Mouse (Mus musculus) intestine, embryonic 15.5 days (tissue): ENCODE data around the gene Fam205c. TPM values are rescaled to one million over a fixed set of nuclear protein-coding genes. Genes with fewer than 3 reads are reported as not detected.
A peak's percentile ranks its signal among the peaks of the same experiment; 100 is the strongest.

Source experiments
- ATAC-seq: fragments of 200-750 bp; cut with Nextera tagmentation; 2 replicates; pipeline ENCODE4 v1.8.0; 2017; ENCODE audit warnings: moderate TSS enrichment, moderate library complexity
- H3K27ac ChIP-seq: fragments of 300-500 bp; sonication (generic); 2 replicates; pipeline ENCODE4 v1.5.1; 2015; ENCODE audit warnings: mild to moderate bottlenecking, inconsistent platforms
- H3K27me3 ChIP-seq: fragments of 300-500 bp; sonication (generic); replicated peaks from 2 replicates; pipeline ENCODE4 v1.6.1; 2015; ENCODE audit warnings: inconsistent platforms
- H3K36me3 ChIP-seq: fragments of 300-500 bp; sonication (generic); 2 replicates; pipeline ENCODE4 v1.6.1; 2015; ENCODE audit warnings: inconsistent platforms
- H3K4me1 ChIP-seq: fragments of 300-500 bp; sonication (generic); replicated peaks from 2 replicates; pipeline ENCODE4 v1.6.1; 2015; ENCODE audit warnings: inconsistent platforms
- H3K4me2 ChIP-seq: fragments of 300-500 bp; sonication (generic); replicated peaks from 2 replicates; pipeline ENCODE4 v1.6.1; 2015; ENCODE audit warnings: mild to moderate bottlenecking, inconsistent platforms
- H3K4me3 ChIP-seq: fragments of 300-500 bp; sonication (generic); replicated peaks from 2 replicates; pipeline ENCODE4 v1.5.1; 2015; ENCODE audit warnings: inconsistent platforms
- H3K9ac ChIP-seq: fragments of 300-500 bp; sonication (generic); 2 replicates; pipeline ENCODE4 v1.6.1; 2015; ENCODE audit warnings: inconsistent platforms
- H3K9me3 ChIP-seq: fragments of 300-500 bp; sonication (generic); 2 replicates; pipeline ENCODE4 v1.6.1; 2016; ENCODE audit warnings: inconsistent platforms
- WGBS: fragments of 180-500 bp; shearing (Covaris S2); methylation state at CpG from one replicate; pipeline ENCODE4 v1.1.7; 2015; 5-methylcytosine and 5-hydroxymethylcytosine counted together
- polyA plus RNA-seq: library from polyadenylated mRNA; unstranded; fragments of >200 nt; fragmentation: Nextera tagmentation; extraction: Ambion mirVana; gene quantifications from 2 replicates; pipeline ENCODE4 v1.2.1, GENCODE M21; 2015

Gene Fam205c
- polyA plus RNA-seq: 0.30 and 0.60 TPM in 2 replicates

- Histone ChIP-seq H3K9ac (no peak within 1 kb of the TSS), H3K27ac (no peak within 1 kb of the TSS), H3K9me3 (no peaks in the 10 kb centered on the region), H3K4me1 (no peaks in the 10 kb centered on the region), H3K27me3 (no peaks in the 10 kb centered on the region), H3K36me3 (no peaks in the 10 kb centered on the region), H3K4me3 (no peak within 1 kb of the TSS), H3K4me2 (no peak within 1 kb of the TSS)
- 83% methylated on average over 7 of the region's 7 CpGs for WGBS
- no peak for ATAC-seq
Observed at GRCm38 (mm10) chr4:42874134-42874533, at the start of gene Fam205c. Fam205c (minus strand) TSS chr4:42874234.

GRCm38 (mm10) chr4:42922461-42922860, 48.4 kb upstream of the Fam205c start:
- Histone ChIP-seq H3K9ac (no peak overlapping the region), H3K4me1 (peaks cover under 1% of the 10 kb centered on the region), H3K36me3 (no peaks in the 10 kb centered on the region), H3K4me3 (no peak overlapping the region), H3K9me3 (no peaks in the 10 kb centered on the region), H3K27ac (no peak overlapping the region), H3K4me2 (no peak overlapping the region), H3K27me3 (peaks cover 16% of the 10 kb centered on the region)
- 76% methylated on average over 8 of the region's 8 CpGs for WGBS
- ATAC-seq: no peak

- WGBS: 54% methylated on average over 6 of the region's 6 CpGs
- no peak overlapping the region for H3K9ac ChIP-seq
- H3K4me3 ChIP-seq: no peak overlapping the region
- no peaks in the 10 kb centered on the region for H3K9me3 ChIP-seq
- H3K4me2 ChIP-seq: no peak overlapping the region
- no peak for ATAC-seq
- H3K4me1 ChIP-seq: peaks cover 3% of the 10 kb centered on the region
- H3K27ac ChIP-seq: no peak overlapping the region
- H3K27me3 ChIP-seq: peaks cover 19% of the 10 kb centered on the region
- no peaks in the 10 kb centered on the region for H3K36me3 ChIP-seq
Observed at GRCm38 (mm10) chr4:42922056-42922455, 48.0 kb upstream of the Fam205c start.

GRCm38 (mm10) chr4:42921536-42921935, 47.5 kb upstream of the Fam205c start:
- ATAC-seq: no peak
- no peak overlapping the region for H3K4me2 ChIP-seq
- H3K9ac ChIP-seq: no peak overlapping the region
- no peak overlapping the region for H3K27ac ChIP-seq
- no peaks in the 10 kb centered on the region for H3K9me3 ChIP-seq
- H3K4me1 ChIP-seq: peaks cover 3% of the 10 kb centered on the region
- 69% methylated on average over 2 of the region's 2 CpGs for WGBS
- no peak overlapping the region for H3K4me3 ChIP-seq
- peaks cover 24% of the 10 kb centered on the region for H3K27me3 ChIP-seq
- H3K36me3 ChIP-seq: no peaks in the 10 kb centered on the region

GRCm38 (mm10) chr4:42920726-42921125, 46.7 kb upstream of the Fam205c start:
- Histone ChIP-seq H3K4me3 (no peak overlapping the region), H3K27me3 (peaks cover 31% of the 10 kb centered on the region), H3K36me3 (no peaks in the 10 kb centered on the region), H3K4me2 (no peak overlapping the region), H3K9me3 (no peaks in the 10 kb centered on the region), H3K4me1 (peaks cover 3% of the 10 kb centered on the region), H3K9ac (no peak overlapping the region), H3K27ac (no peak overlapping the region)
- 48% methylated on average over 9 of the region's 9 CpGs for WGBS
- ATAC-seq: no peak

- 4% methylated on average over 26 of the region's 26 CpGs for whole genome bisulfite sequencing
- ATAC-seq: peak; percentile 71
- Histone ChIP-seq H3K36me3 (no peaks in the 10 kb centered on the region), H3K27ac (no peak overlapping the region), H3K9me3 (no peaks in the 10 kb centered on the region), H3K4me2 (peak overlapping the region; percentile 78), H3K4me3 (peak overlapping the region; percentile 63), H3K9ac (peak overlapping the region; percentile 43), H3K27me3 (peaks cover 44% of the 10 kb centered on the region), H3K4me1 (peaks cover 3% of the 10 kb centered on the region)
Observed at GRCm38 (mm10) chr4:42917402-42917774, 43.4 kb upstream of the Fam205c start.

- peak within 1 kb of the TSS; percentile 43 for H3K9ac ChIP-seq
- peak within 1 kb of the TSS; percentile 78 for H3K4me2 ChIP-seq
- no peaks in the 10 kb centered on the region for H3K9me3 ChIP-seq
- peaks cover 41% of the 10 kb centered on the region for H3K27me3 ChIP-seq
- peak; percentile 87 for ATAC-seq
- no peaks in the 10 kb centered on the region for H3K36me3 ChIP-seq
- WGBS: under 1% methylated on average over 83 of the region's 90 CpGs
- H3K4me1 ChIP-seq: peaks cover 3% of the 10 kb centered on the region
- peak within 1 kb of the TSS; percentile 63 for H3K4me3 ChIP-seq
- no peak within 1 kb of the TSS for H3K27ac ChIP-seq
Observed at GRCm38 (mm10) chr4:42916617-42917401, 42.8 kb upstream of the Fam205c start, which contains the start of gene Phf24. Phf24 (plus strand) TSS chr4:42916660.

- no peak overlapping the region for H3K4me2 ChIP-seq
- WGBS: 79% methylated on average over 1 of the region's 1 CpGs
- H3K9ac ChIP-seq: no peak overlapping the region
- H3K27ac ChIP-seq: no peak overlapping the region
- H3K9me3 ChIP-seq: no peaks in the 10 kb centered on the region
- peaks cover 40% of the 10 kb centered on the region for H3K27me3 ChIP-seq
- peaks cover 3% of the 10 kb centered on the region for H3K4me1 ChIP-seq
- ATAC-seq: no peak
- H3K36me3 ChIP-seq: no peaks in the 10 kb centered on the region
- H3K4me3 ChIP-seq: no peak overlapping the region
Observed at GRCm38 (mm10) chr4:42915966-42916365, 41.9 kb upstream of the Fam205c start.

GRCm38 (mm10) chr4:42915311-42915710, 41.3 kb upstream of the Fam205c start:
- H3K9ac ChIP-seq: no peak overlapping the region
- H3K4me1 ChIP-seq: peaks cover 3% of the 10 kb centered on the region
- no peak for ATAC-seq
- peaks cover 40% of the 10 kb centered on the region for H3K27me3 ChIP-seq
- 75% methylated on average over 12 of the region's 12 CpGs for WGBS
- no peak overlapping the region for H3K4me2 ChIP-seq
- H3K27ac ChIP-seq: no peak overlapping the region
- H3K36me3 ChIP-seq: no peaks in the 10 kb centered on the region
- no peak overlapping the region for H3K4me3 ChIP-seq
- no peaks in the 10 kb centered on the region for H3K9me3 ChIP-seq

- Histone ChIP-seq H3K9me3 (no peaks in the 10 kb centered on the region), H3K4me1 (peaks cover 3% of the 10 kb centered on the region), H3K4me3 (no peak overlapping the region), H3K36me3 (no peaks in the 10 kb centered on the region), H3K27ac (no peak overlapping the region), H3K4me2 (no peak overlapping the region), H3K27me3 (peaks cover 37% of the 10 kb centered on the region), H3K9ac (no peak overlapping the region)
- ATAC-seq: no peak
- WGBS: 50% methylated on average over 10 of the region's 10 CpGs
Observed at GRCm38 (mm10) chr4:42913391-42913790, 39.4 kb upstream of the Fam205c start.

GRCm38 (mm10) chr4:42904966-42905365, 30.9 kb upstream of the Fam205c start:
- no peak overlapping the region for H3K27ac ChIP-seq
- no peaks in the 10 kb centered on the region for H3K4me1 ChIP-seq
- no peak overlapping the region for H3K4me2 ChIP-seq
- no peaks in the 10 kb centered on the region for H3K27me3 ChIP-seq
- no peaks in the 10 kb centered on the region for H3K36me3 ChIP-seq
- H3K4me3 ChIP-seq: no peak overlapping the region
- no peak overlapping the region for H3K9ac ChIP-seq
- H3K9me3 ChIP-seq: no peaks in the 10 kb centered on the region
- ATAC-seq: no peak
- WGBS: 87% methylated on average over 6 of the region's 6 CpGs

- Histone ChIP-seq H3K4me1 (no peaks in the 10 kb centered on the region), H3K36me3 (no peaks in the 10 kb centered on the region), H3K9me3 (no peaks in the 10 kb centered on the region), H3K4me3 (no peak overlapping the region), H3K27me3 (no peaks in the 10 kb centered on the region), H3K4me2 (no peak overlapping the region), H3K9ac (no peak overlapping the region), H3K27ac (no peak overlapping the region)
- 88% methylated on average over 3 of the region's 3 CpGs for WGBS
- ATAC-seq: no peak
Observed at GRCm38 (mm10) chr4:42904523-42904922, 30.5 kb upstream of the Fam205c start.

GRCm38 (mm10) chr4:42903942-42904341, 29.9 kb upstream of the Fam205c start:
- H3K27ac ChIP-seq: no peak overlapping the region
- H3K36me3 ChIP-seq: no peaks in the 10 kb centered on the region
- no peaks in the 10 kb centered on the region for H3K27me3 ChIP-seq
- no peak overlapping the region for H3K4me3 ChIP-seq
- no peaks in the 10 kb centered on the region for H3K9me3 ChIP-seq
- no peaks in the 10 kb centered on the region for H3K4me1 ChIP-seq
- 36% methylated on average over 1 of the region's 1 CpGs for WGBS
- H3K4me2 ChIP-seq: no peak overlapping the region
- no peak for ATAC-seq
- H3K9ac ChIP-seq: no peak overlapping the region
